Mouse (Mus musculus) intestine, embryonic 14.5 days (tissue): Measurements from ENCODE around the gene Rgs16. TPM values are rescaled to one million over a fixed set of nuclear protein-coding genes. Genes with fewer than 3 reads are reported as not detected.
"Not testable (repeated sequence)": the region's sequence is repeated elsewhere in the genome, so short reads cannot be mapped to it uniquely, and the experiment has no call there.

Experiments used
- ATAC-seq: fragments of 200-750 bp; cut with Nextera tagmentation; replicated peaks from 2 replicates; pipeline ENCODE4 v1.8.0; 2017; ENCODE audit warnings: low read depth, moderate number of reproducible peaks, moderate TSS enrichment, moderate library complexity; ENCODE audit not compliant: low FRiP score, low TSS enrichment
- DNase-seq: peaks from one replicate; pipeline ENCODE4 v3.0.0-alpha.2; 2018; ENCODE audit warnings: low spot score
- H3K27ac ChIP-seq: fragments of 300-500 bp; sonication (generic); 2 replicates; pipeline ENCODE4 v1.5.1; 2014; ENCODE audit warnings: low read depth, mild to moderate bottlenecking, control low read depth
- H3K27me3 ChIP-seq: fragments of 300-500 bp; sonication (generic); replicated peaks from 2 replicates; pipeline ENCODE4 v1.6.1; 2014; ENCODE audit warnings: low read length, control low read depth; ENCODE audit not compliant: control insufficient read depth, insufficient read depth
- H3K36me3 ChIP-seq: fragments of 300-500 bp; sonication (generic); 2 replicates; pipeline ENCODE4 v1.6.1; 2014; ENCODE audit warnings: low read length, control low read depth; ENCODE audit not compliant: control insufficient read depth, insufficient read depth
- H3K4me1 ChIP-seq: fragments of 300-500 bp; sonication (generic); replicated peaks from 2 replicates; pipeline ENCODE4 v1.6.1; 2014; ENCODE audit warnings: low read length, control low read depth, mixed read lengths; ENCODE audit not compliant: control insufficient read depth, insufficient read depth
- H3K4me2 ChIP-seq: fragments of 300-500 bp; sonication (generic); 2 replicates; pipeline ENCODE4 v1.6.1; 2014; ENCODE audit warnings: low read length
- H3K4me3 ChIP-seq: fragments of 300-500 bp; sonication (generic); 2 replicates; pipeline ENCODE4 v1.5.1; 2014; ENCODE audit warnings: low read depth, low read length, control low read depth, mixed read lengths
- H3K9ac ChIP-seq: fragments of 300-500 bp; sonication (generic); 2 replicates; pipeline ENCODE4 v1.6.1; 2014; ENCODE audit warnings: mild to moderate bottlenecking, low read length
- H3K9me3 ChIP-seq: fragments of 300-500 bp; sonication (generic); 2 replicates; pipeline ENCODE4 v1.6.1; 2016; ENCODE audit warnings: low read length, control low read depth; ENCODE audit not compliant: control insufficient read depth
- WGBS: fragments of 180-500 bp; shearing (Covaris S2); extraction: QIAGEN DNeasy Blood & Tissue Kit; methylation state at CpG from one replicate; pipeline ENCODE4 v1.1.7; 2014; 5-methylcytosine and 5-hydroxymethylcytosine counted together
- polyA plus RNA-seq: library from polyadenylated mRNA; unstranded; fragments of >200 nt; fragmentation: Nextera tagmentation; extraction: Ambion mirVana; gene quantifications from 2 replicates; pipeline ENCODE4 v1.2.1, GENCODE M21; 2014

Rgs16 gene
- polyA plus RNA-seq, 1 experiment from 2014 or later, result 2.7 TPM

DNA sequence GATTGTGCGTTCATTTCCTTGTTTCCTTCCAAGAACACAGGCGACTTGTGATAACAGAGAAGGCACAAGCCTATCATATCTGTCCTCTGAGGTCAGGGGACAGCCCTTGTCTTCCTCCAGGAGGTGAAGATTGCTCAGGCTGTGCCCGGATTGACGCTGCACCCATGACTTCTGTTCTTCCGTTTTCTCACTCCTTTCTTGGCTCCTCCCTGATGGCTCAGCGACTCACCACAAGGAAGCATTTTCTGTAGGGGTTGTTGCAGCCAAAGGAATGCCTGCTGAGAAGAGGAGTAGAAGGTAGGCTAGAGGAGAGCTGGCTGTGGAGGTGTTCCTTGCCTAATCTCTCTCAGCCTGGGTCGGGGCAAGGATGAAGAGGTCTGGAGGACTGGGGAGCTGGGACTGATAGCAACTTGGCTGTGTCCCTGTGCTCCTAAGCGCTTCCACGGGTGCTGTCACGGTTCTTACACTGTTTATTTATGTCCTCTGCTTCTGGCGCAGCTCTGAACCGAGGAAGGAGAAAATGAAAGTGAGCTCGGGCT, 11.7 kb downstream of the Rgs16 start:
- Histone ChIP-seq H3K27me3 (no peaks in the 10 kb centered on the region), H3K4me2 (peak overlapping the region; percentile 47), H3K36me3 (no peaks in the 10 kb centered on the region), H3K9me3 (no peaks in the 10 kb centered on the region), H3K27ac (peak overlapping the region; percentile 64), H3K4me1 (peaks cover 18% of the 10 kb centered on the region), H3K9ac (peak overlapping the region; percentile 34), H3K4me3 (peak overlapping the region; percentile 29)
- WGBS, result 28% methylated on average over 13 of the region's 13 CpGs
- no peak for ATAC-seq
- DNase-seq, result peak; percentile 67

- Histone ChIP-seq H3K36me3 (no peaks in the 10 kb centered on the region), H3K9ac (peak overlapping the region; percentile 34), H3K4me2 (peak overlapping the region; percentile 47), H3K9me3 (no peaks in the 10 kb centered on the region), H3K4me3 (peak overlapping the region; percentile 29), H3K4me1 (peaks cover 18% of the 10 kb centered on the region), H3K27me3 (no peaks in the 10 kb centered on the region), H3K27ac (peak overlapping the region; percentile 64; the same call in 1 of the 2 replicates)
- ATAC-seq (no peak), DNase-seq (no peak)
- 86% methylated on average over 6 of the region's 6 CpGs for WGBS
Observed at GRCm38 (mm10) chr1:153752521-153752920, 12.4 kb downstream of the Rgs16 start.

- H3K4me1 ChIP-seq, result peaks cover 9% of the 10 kb centered on the region
- DNase-seq (no peak), ATAC-seq (no peak)
- H3K9me3 ChIP-seq, result no peaks in the 10 kb centered on the region
- no peak overlapping the region for H3K9ac ChIP-seq
- no peak overlapping the region for H3K4me2 ChIP-seq
- WGBS, result 72% methylated on average over 25 of the region's 25 CpGs
- no peak overlapping the region for H3K27ac ChIP-seq
- H3K27me3 ChIP-seq, result no peaks in the 10 kb centered on the region
- no peak overlapping the region for H3K4me3 ChIP-seq
- no peaks in the 10 kb centered on the region for H3K36me3 ChIP-seq
Observed at GRCm38 (mm10) chr1:153753725-153754464, 13.7 kb downstream of the Rgs16 start.

- WGBS, result 86% methylated on average over 11 of the region's 11 CpGs
- H3K27me3 ChIP-seq, result no peaks in the 10 kb centered on the region
- no peak overlapping the region for H3K27ac ChIP-seq
- no peak overlapping the region for H3K4me3 ChIP-seq
- DNase-seq (no peak), ATAC-seq (no peak)
- no peak overlapping the region for H3K4me2 ChIP-seq
- H3K9me3 ChIP-seq, result no peaks in the 10 kb centered on the region
- no peaks in the 10 kb centered on the region; the same call in 1 of the 2 replicates for H3K36me3 ChIP-seq
- H3K4me1 ChIP-seq, result no peaks in the 10 kb centered on the region
- no peak overlapping the region for H3K9ac ChIP-seq
Observed at GRCm38 (mm10) chr1:153764136-153764535, 24.0 kb downstream of the Rgs16 start.

- WGBS, result 52% methylated on average over 8 of the region's 8 CpGs
- Histone ChIP-seq H3K27ac (no peak overlapping the region), H3K36me3 (no peaks in the 10 kb centered on the region), H3K4me2 (no peak overlapping the region), H3K9ac (no peak overlapping the region), H3K4me3 (no peak overlapping the region), H3K4me1 (0 out of 2 replicates have a peak, but pooled peaks cover 2% of the 10 kb centered on the region), H3K27me3 (no peaks in the 10 kb centered on the region), H3K9me3 (no peaks in the 10 kb centered on the region)
- no peak for ATAC-seq
- DNase-seq, result no peak
Observed at GRCm38 (mm10) chr1:153766298-153766697, 26.1 kb downstream of the Rgs16 start.

DNA sequence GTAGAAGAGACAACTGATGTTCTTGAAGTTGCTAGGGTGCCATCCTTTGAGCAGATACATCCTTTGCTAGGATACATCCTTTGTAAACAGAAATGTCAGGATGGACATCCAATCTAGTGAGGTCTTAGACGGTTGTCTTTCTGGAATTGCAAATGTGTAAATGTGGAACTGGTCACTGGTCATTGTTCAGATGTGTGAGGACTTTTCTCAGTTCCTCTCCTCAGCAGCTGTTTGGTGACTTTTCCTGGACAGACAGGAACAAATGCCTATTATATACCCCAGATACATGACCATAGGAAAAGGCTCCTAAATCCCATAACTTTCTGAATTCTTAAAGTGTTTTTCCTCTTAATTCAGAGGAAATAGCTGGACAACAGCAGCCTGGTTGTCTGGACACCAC, 27.1 kb downstream of the Rgs16 start:
- 81% methylated on average over 1 of the region's 1 CpGs for WGBS
- Histone ChIP-seq H3K4me1 (peaks cover 6% of the 10 kb centered on the region; the same call in 1 of the 2 replicates), H3K4me2 (no peak overlapping the region), H3K36me3 (no peaks in the 10 kb centered on the region), H3K27me3 (no peaks in the 10 kb centered on the region), H3K9ac (no peak overlapping the region), H3K4me3 (no peak overlapping the region), H3K27ac (no peak overlapping the region), H3K9me3 (no peaks in the 10 kb centered on the region)
- no peak for ATAC-seq
- no peak for DNase-seq

DNA sequence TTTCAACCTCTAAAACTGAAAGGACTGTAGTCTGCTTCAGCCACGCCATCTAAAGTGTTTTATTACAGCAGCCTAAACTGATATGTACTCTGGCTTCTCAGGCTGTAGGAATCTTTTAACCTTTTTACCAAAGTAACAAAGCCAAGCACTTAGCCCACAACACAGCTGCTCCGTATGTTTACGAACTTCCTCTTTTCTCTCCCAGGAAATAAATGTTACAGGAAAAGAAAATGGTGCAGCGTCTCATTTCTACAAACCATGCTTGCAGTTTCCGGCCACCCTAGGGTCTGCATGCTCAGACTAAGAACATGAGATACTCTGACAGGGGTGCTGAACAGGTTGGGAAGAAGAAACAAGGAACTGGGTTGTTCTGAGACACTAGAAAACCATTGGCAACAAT, 28.3 kb downstream of the Rgs16 start:
- no peaks in the 10 kb centered on the region for H3K9me3 ChIP-seq
- WGBS, result 68% methylated on average over 5 of the region's 5 CpGs
- H3K27me3 ChIP-seq, result no peaks in the 10 kb centered on the region
- H3K4me2 ChIP-seq, result peak overlapping the region; percentile 29; the same call in 1 of the 2 replicates
- ATAC-seq (no peak), DNase-seq (no peak)
- no peak overlapping the region for H3K4me3 ChIP-seq
- peaks cover 6% of the 10 kb centered on the region; the same call in 1 of the 2 replicates for H3K4me1 ChIP-seq
- peak overlapping the region; percentile 59; the same call in 1 of the 2 replicates for H3K27ac ChIP-seq
- H3K9ac ChIP-seq, result no peak overlapping the region
- no peaks in the 10 kb centered on the region for H3K36me3 ChIP-seq

DNA sequence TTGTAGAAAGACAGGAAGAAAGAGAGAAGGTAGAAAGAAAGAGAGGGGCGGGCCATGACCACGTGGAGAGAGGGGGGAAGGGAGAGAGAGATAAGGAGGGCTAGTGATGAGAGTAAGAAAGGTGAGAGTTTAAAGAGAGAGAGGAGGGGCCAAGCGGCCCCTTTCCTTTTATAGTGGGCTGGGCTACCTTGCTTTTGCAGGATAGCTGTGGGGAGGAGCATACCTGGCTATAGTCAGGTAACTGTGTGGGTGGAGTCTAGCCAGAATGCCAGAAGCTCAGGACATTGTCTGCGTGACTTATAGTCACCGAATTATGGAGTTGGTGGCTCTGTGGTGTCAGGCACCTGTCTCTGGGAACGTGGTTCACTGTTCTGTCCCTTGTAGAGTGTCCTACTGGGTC, 29.4 kb downstream of the Rgs16 start:
- H3K27ac ChIP-seq, result peak overlapping the region; percentile 76
- not testable (repeated sequence) for DNase-seq, H3K9me3 ChIP-seq, H3K4me3 ChIP-seq, H3K27me3 ChIP-seq, H3K9ac ChIP-seq, H3K4me1 ChIP-seq, H3K36me3 ChIP-seq, H3K4me2 ChIP-seq
- WGBS, result 58% methylated on average over 6 of the region's 6 CpGs
- ATAC-seq, result peak; percentile 53
